Mouse (Mus musculus) embryonic facial prominence, embryonic 13.5 days (tissue): ENCODE results near the gene Rpl3l. TPM values are rescaled to one million over a fixed set of nuclear protein-coding genes. Genes with fewer than 3 reads are reported as not detected.
"Not testable (repeated sequence)": the region's sequence is repeated elsewhere in the genome, so short reads cannot be mapped to it uniquely, and the experiment has no call there.

Experiments used
- ATAC-seq: fragments of 200-750 bp; cut with Nextera tagmentation; 2 replicates; pipeline ENCODE4 v1.8.0; 2017; ENCODE audit warnings: low read depth; ENCODE audit not compliant: insufficient number of reproducible peaks, insufficient read depth, low FRiP score, low TSS enrichment
- H3K27ac ChIP-seq: fragments of 300-500 bp; sonication (generic); 2 replicates; pipeline ENCODE4 v1.5.1; 2015; ENCODE audit warnings: moderate library complexity, mild to moderate bottlenecking, inconsistent platforms
- H3K27me3 ChIP-seq: fragments of 300-500 bp; sonication (generic); 2 replicates; pipeline ENCODE4 v1.6.1; 2015; ENCODE audit warnings: mild to moderate bottlenecking, inconsistent platforms
- H3K36me3 ChIP-seq: fragments of 300-500 bp; sonication (generic); 2 replicates; pipeline ENCODE4 v1.6.1; 2015; ENCODE audit warnings: mild to moderate bottlenecking, inconsistent platforms
- H3K4me1 ChIP-seq: fragments of 300-500 bp; sonication (generic); 2 replicates; pipeline ENCODE4 v1.6.1; 2015; ENCODE audit warnings: inconsistent platforms
- H3K4me2 ChIP-seq: fragments of 300-500 bp; sonication (generic); 2 replicates; pipeline ENCODE4 v1.6.1; 2015; ENCODE audit warnings: moderate library complexity, mild to moderate bottlenecking, inconsistent platforms
- H3K4me3 ChIP-seq: fragments of 300-500 bp; sonication (generic); 2 replicates; pipeline ENCODE4 v1.5.1; 2015; ENCODE audit warnings: mild to moderate bottlenecking, inconsistent platforms
- H3K9ac ChIP-seq: fragments of 300-500 bp; sonication (generic); 2 replicates; pipeline ENCODE4 v1.6.1; 2015; ENCODE audit warnings: mild to moderate bottlenecking, inconsistent platforms
- H3K9me3 ChIP-seq: fragments of 300-500 bp; sonication (generic); 2 replicates; pipeline ENCODE4 v1.6.1; 2016; ENCODE audit warnings: inconsistent platforms
- WGBS: fragments of 180-500 bp; shearing (Covaris S2); methylation state at CpG from one replicate; pipeline ENCODE4 v1.1.7; 2015; ENCODE audit warnings: mixed read lengths; 5-methylcytosine and 5-hydroxymethylcytosine counted together
- polyA plus RNA-seq: library from polyadenylated mRNA; unstranded; fragments of >200 nt; fragmentation: Nextera tagmentation; extraction: Ambion mirVana; gene quantifications from 2 replicates; pipeline ENCODE4 v1.2.1, GENCODE M21; 2015

The Rpl3l gene
- polyA plus RNA-seq, 1 experiment from 2014 or later: not detected

DNA sequence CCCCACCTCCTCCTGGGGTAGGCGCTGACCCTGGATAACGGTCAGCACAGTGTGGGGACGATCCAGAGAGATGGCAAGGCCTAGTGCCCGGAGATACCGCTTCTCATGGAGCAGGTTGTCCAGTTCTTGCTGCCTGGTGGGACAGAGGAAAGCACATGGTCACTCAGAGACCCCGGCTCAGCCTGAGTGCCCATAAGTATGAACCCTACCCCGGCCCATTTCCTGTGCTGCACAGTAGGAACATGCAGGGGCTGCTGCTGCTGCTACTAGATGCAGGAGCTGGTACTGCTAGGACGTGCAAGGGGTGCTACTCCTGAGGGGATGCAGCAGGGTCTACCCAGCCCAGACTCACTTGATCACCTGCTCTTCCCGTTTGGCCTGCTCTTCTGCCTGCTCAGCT, 26.4 kb upstream of the Rpl3l start:
- no peak overlapping the region for H3K4me2 ChIP-seq
- no peak overlapping the region for H3K9ac ChIP-seq
- H3K27me3 ChIP-seq: no peaks in the 10 kb centered on the region
- no peak for ATAC-seq
- H3K9me3 ChIP-seq: no peaks in the 10 kb centered on the region
- H3K4me1 ChIP-seq: peaks cover 32% of the 10 kb centered on the region
- 87% methylated on average over 9 of the region's 9 CpGs for WGBS
- H3K4me3 ChIP-seq: no peak overlapping the region
- H3K36me3 ChIP-seq: peaks cover 60% of the 10 kb centered on the region
- no peak overlapping the region for H3K27ac ChIP-seq

GRCm38 (mm10) chr17:24705821-24706220, 21.8 kb upstream of the Rpl3l start:
- H3K4me3 ChIP-seq: no peak overlapping the region

DNA sequence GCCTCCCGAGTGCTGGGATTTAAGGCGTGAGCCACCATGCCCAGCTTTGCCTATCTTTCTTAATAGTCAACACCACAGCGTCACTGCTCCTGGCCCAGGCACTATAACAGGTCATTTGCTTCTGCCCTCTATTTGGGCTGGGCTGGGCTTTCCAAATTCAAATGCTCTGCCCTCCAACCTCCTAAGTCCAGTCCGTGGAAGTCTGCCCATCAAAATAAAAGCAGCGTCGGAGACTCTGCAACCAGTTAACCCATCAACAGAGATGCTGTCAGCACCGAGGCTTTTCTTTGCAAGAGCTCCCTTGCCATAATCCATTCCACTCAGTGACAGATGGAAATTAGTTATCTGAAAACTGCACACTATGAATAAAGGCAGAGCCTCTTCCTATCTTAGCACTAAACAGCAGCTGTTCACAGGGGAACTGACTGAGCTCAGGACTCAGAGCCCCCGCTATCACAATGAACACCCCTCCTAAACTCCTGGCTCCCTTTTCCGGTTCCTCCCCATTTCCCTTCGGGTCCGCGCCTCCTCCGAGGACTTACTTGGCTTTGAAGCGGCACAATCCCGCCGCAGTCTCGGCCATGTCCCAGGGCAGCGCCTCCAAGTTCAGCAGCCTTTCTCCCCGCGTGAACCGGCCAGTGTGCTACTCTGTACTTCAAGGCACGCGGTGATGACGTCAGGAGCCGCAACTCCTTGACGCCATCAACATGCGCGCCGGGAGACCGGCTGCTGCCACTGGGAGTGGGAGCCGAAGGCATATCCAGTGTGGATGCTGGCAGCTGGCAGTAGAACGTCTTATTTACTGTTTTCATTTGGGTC, 20.4 kb upstream of the Rpl3l start, which contains the start of gene Tbl3:
TSS of gene Tbl3 (minus strand) at position 679 of the 819 bp plus-strand sequence.
- peak; percentile 80 for ATAC-seq
- Histone ChIP-seq H3K9me3 (no peaks in the 10 kb centered on the region), H3K27ac (peak within 1 kb of the TSS; percentile 78), H3K4me1 (peaks cover 21% of the 10 kb centered on the region), H3K27me3 (no peaks in the 10 kb centered on the region), H3K4me2 (peak within 1 kb of the TSS; percentile 78), H3K4me3 (peak within 1 kb of the TSS; percentile 76), H3K36me3 (peaks cover 30% of the 10 kb centered on the region), H3K9ac (peak within 1 kb of the TSS; percentile 81)
- WGBS: 3% methylated on average over 32 of the region's 32 CpGs

More at GRCm38 (mm10) chr17:24705821-24706220, 21.8 kb upstream of the Rpl3l start:
- Histone ChIP-seq H3K27me3 (no peaks in the 10 kb centered on the region), H3K4me1 (peaks cover 21% of the 10 kb centered on the region), H3K27ac (no peak overlapping the region), H3K9me3 (no peaks in the 10 kb centered on the region), H3K9ac (0 out of 2 replicates have a peak overlapping the region, but pooled peaks have one; percentile 16), H3K4me2 (peak overlapping the region; percentile 78; the same call in 1 of the 2 replicates), H3K36me3 (peaks cover 43% of the 10 kb centered on the region)
- ATAC-seq: no peak
- 92% methylated on average over 3 of the region's 3 CpGs for WGBS

DNA sequence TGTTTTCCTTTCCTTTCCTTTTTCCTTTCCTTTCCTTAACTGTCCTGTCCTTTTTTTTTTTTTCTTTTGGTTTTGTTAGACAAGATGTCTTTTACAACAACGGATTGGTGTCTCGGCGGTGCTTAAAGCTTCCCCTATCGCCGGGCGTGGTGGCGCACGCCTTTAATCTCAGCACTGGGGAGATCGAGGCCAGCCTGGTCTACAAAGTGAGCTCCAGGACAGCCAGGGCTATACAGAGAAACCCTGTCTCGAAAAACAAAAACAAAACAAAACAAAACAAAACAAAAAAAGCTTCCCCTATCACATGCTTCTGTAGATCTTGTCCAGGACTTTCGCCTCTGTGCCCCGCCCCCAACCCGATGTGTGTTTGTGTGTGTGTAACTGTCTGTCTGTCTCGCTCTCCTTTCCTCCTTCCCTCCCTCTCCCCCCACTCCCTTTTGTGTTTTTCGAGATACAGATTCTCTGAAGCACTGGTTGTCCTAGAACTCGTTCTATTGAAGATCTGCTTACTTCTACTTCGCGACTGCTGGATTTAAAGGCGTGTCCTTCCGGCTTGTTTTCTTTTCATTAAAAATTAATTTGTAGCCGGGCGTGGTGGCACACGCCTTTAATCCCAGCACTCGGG, 19.7 kb upstream of the Rpl3l start:
- H3K27ac ChIP-seq: peak overlapping the region; percentile 78

GRCm38 (mm10) chr17:24708646-24709045, 19.0 kb upstream of the Rpl3l start:
- 34% methylated on average over 2 of the region's 2 CpGs for WGBS
- H3K36me3 ChIP-seq: peaks cover 19% of the 10 kb centered on the region
- H3K4me3 ChIP-seq: no peak overlapping the region
- H3K4me2 ChIP-seq: no peak overlapping the region
- no peak overlapping the region for H3K27ac ChIP-seq
- H3K9ac ChIP-seq: no peak overlapping the region
- no peak for ATAC-seq
- H3K4me1 ChIP-seq: peaks cover 21% of the 10 kb centered on the region
- H3K27me3 ChIP-seq: no peaks in the 10 kb centered on the region
- H3K9me3 ChIP-seq: no peaks in the 10 kb centered on the region

More for the DNA sequence above, 19.7 kb upstream of the Rpl3l start:
- WGBS: 4% methylated on average over 24 of the region's 24 CpGs
- H3K9ac ChIP-seq: peak overlapping the region; percentile 81
- peaks cover 22% of the 10 kb centered on the region for H3K36me3 ChIP-seq
- ATAC-seq: no peak
- H3K9me3 ChIP-seq: no peaks in the 10 kb centered on the region
- H3K4me1 ChIP-seq: peaks cover 21% of the 10 kb centered on the region
- no peaks in the 10 kb centered on the region for H3K27me3 ChIP-seq
- H3K4me3 ChIP-seq: peak overlapping the region; percentile 76
- peak overlapping the region; percentile 78 for H3K4me2 ChIP-seq

GRCm38 (mm10) chr17:24715556-24715955, 12.1 kb upstream of the Rpl3l start:
- WGBS: 77% methylated on average over 6 of the region's 6 CpGs
- no peak overlapping the region for H3K27ac ChIP-seq
- no peak overlapping the region for H3K9ac ChIP-seq
- H3K27me3 ChIP-seq: no peaks in the 10 kb centered on the region
- no peaks in the 10 kb centered on the region for H3K9me3 ChIP-seq
- peaks cover 6% of the 10 kb centered on the region for H3K4me1 ChIP-seq
- no peak for ATAC-seq
- H3K4me2 ChIP-seq: no peak overlapping the region
- peaks cover 33% of the 10 kb centered on the region for H3K36me3 ChIP-seq
- no peak overlapping the region for H3K4me3 ChIP-seq

GRCm38 (mm10) chr17:24716166-24716682, 11.4 kb upstream of the Rpl3l start:
- H3K4me1 ChIP-seq: peaks cover 8% of the 10 kb centered on the region
- no peak for ATAC-seq
- WGBS: 94% methylated on average over 15 of the region's 15 CpGs
- no peak overlapping the region for H3K27ac ChIP-seq
- no peaks in the 10 kb centered on the region for H3K9me3 ChIP-seq
- no peak overlapping the region for H3K9ac ChIP-seq
- H3K36me3 ChIP-seq: peaks cover 35% of the 10 kb centered on the region
- H3K27me3 ChIP-seq: no peaks in the 10 kb centered on the region
- H3K4me2 ChIP-seq: no peak overlapping the region
- no peak overlapping the region for H3K4me3 ChIP-seq

- H3K27ac ChIP-seq: no peak within 1 kb of the TSS
- H3K9me3 ChIP-seq: no peaks in the 10 kb centered on the region
- H3K27me3 ChIP-seq: no peaks in the 10 kb centered on the region
- whole genome bisulfite sequencing: 84% methylated on average over 4 of the region's 4 CpGs
- peak within 1 kb of the TSS; percentile 89 for H3K4me2 ChIP-seq
- H3K9ac ChIP-seq: peak within 1 kb of the TSS; percentile 97
- peak within 1 kb of the TSS; percentile 91 for H3K4me3 ChIP-seq
- peaks cover 49% of the 10 kb centered on the region for H3K36me3 ChIP-seq
- H3K4me1 ChIP-seq: peaks cover 25% of the 10 kb centered on the region
- ATAC-seq: no peak
These were observed 9.7 kb upstream of the Rpl3l start, which contains the start of the genes Rnf151 and Rps2 for GRCm38 (mm10) chr17:24717943-24718342. Gene Rnf151 (minus strand): TSS chr17:24718063. Gene Rps2 (plus strand): TSS chr17:24718116.

- H3K27me3 ChIP-seq, ATAC-seq, H3K27ac ChIP-seq, H3K9me3 ChIP-seq: not testable (repeated sequence)
- Histone ChIP-seq H3K36me3 (peaks cover 49% of the 10 kb centered on the region), H3K4me2 (peak overlapping the region; percentile 89), H3K9ac (peak overlapping the region; percentile 97), H3K4me3 (peak overlapping the region; percentile 91), H3K4me1 (peaks cover 32% of the 10 kb centered on the region)
- 68% methylated on average over 5 of the region's 5 CpGs for WGBS
These were observed 8.7 kb upstream of the Rpl3l start for GRCm38 (mm10) chr17:24718938-24719337.

DNA sequence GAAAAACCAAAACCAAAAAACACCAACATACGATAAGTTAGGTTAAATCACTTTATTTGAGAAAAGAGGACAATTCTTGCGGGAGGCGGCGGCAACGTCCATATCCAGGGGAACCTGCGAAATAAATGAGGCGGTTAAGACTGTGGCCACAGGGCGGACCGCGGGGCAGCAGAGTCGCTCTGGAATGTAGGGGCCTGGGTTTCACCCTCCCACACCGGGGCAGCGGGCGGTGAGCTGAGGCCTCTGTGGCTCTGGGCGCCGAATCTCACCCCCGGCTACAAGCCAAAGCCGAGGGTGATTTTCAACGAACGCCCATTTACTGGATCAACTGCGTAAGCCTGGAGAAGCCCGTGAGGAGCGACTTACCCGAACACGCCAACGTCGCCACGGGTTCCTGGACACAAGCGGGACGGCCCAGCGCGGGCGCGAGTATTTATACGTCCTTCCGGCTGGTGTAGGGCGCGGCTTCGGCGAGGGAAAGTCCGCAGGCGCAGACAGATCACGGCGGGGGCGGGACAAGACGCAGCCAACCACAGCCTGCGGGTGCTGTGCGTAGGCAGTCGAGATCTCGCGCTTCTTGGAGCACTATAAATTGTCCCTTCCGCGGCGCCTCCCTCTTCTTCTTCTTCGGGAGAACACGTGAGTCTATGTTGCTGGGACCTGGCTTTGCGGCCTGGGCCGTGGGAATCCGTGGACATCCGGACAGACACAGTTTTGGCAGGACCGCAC, 8.0 kb upstream of the Rpl3l start:
- peaks cover 49% of the 10 kb centered on the region for H3K36me3 ChIP-seq
- peak overlapping the region; percentile 91 for H3K4me3 ChIP-seq
- H3K4me2 ChIP-seq: peak overlapping the region; percentile 89
- H3K27me3 ChIP-seq: no peaks in the 10 kb centered on the region
- peak overlapping the region; percentile 97 for H3K9ac ChIP-seq
- WGBS: under 1% methylated on average over 61 of the region's 61 CpGs
- ATAC-seq: peak; percentile 97
- peak overlapping the region; percentile 83 for H3K27ac ChIP-seq
- H3K4me1 ChIP-seq: peaks cover 32% of the 10 kb centered on the region
- no peaks in the 10 kb centered on the region for H3K9me3 ChIP-seq

- not testable (repeated sequence) for H3K9me3 ChIP-seq, ATAC-seq, H3K27me3 ChIP-seq
- Histone ChIP-seq H3K36me3 (peaks cover 44% of the 10 kb centered on the region), H3K4me1 (peaks cover 32% of the 10 kb centered on the region), H3K27ac (peak overlapping the region; percentile 83; the same call in 1 of the 2 replicates), H3K4me2 (peak overlapping the region; percentile 89), H3K4me3 (peak overlapping the region; percentile 91), H3K9ac (peak overlapping the region; percentile 97)
- WGBS: 1% methylated on average over 11 of the region's 11 CpGs
These were observed 7.0 kb upstream of the Rpl3l start for GRCm38 (mm10) chr17:24720616-24721015.
